Mouse (Mus musculus): ENCODE measurements around the gene Senp1. TPM values are rescaled to one million over a fixed set of nuclear protein-coding genes. Genes with fewer than 3 reads are reported as not detected.

The Senp1 gene
- polyA plus RNA-seq, 1 experiment: 43.6 TPM

DNA sequence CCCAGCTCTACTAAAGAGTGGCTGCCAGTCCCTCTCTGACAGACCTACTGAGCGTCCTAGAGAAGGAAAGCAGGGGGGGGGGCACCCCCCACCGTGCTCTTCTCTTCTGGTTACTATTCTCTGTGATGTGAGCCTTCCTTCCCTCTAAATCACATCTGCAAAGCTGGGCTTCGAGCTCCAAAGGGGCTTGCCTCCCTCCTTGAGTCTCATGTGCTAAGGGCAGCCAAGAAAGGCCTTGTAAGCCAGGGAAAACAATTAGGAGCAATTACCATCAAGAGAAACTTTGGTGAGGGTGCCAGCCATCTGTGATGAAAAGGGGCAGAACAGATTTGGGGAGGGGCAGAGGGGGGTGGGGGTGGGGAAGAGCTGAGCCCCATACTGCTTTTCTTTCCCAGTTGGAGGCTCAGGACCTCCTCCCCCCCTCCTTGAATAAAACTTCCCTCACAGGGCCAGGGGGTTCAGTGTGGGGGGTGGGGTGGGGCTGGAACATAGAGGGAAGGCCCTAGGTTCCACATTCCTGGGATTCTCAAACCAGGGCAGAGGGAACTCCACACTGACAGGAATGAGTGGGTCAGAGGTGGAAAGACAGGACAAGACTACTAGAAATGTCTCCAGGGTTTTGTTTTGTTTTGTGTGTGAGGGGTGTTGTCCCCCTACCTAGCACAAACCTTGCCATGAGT, 58.3 kb downstream of the Senp1 start:
- 71% methylated on average over 3 of the region's 3 CpGs for WGBS
- TF ChIP-seq CTCF (IDR thresholded peaks at IDR 0.05; ENCODE audit: borderline replicate concordance, control insufficient read depth, extremely low read depth, insufficient read depth, low read length, poor library complexity) (no peak), POLR2A (IDR thresholded peaks at IDR 0.05; ENCODE audit: control insufficient read depth, extremely low read depth, insufficient read depth, low read length, poor library complexity) (no peak)

DNA sequence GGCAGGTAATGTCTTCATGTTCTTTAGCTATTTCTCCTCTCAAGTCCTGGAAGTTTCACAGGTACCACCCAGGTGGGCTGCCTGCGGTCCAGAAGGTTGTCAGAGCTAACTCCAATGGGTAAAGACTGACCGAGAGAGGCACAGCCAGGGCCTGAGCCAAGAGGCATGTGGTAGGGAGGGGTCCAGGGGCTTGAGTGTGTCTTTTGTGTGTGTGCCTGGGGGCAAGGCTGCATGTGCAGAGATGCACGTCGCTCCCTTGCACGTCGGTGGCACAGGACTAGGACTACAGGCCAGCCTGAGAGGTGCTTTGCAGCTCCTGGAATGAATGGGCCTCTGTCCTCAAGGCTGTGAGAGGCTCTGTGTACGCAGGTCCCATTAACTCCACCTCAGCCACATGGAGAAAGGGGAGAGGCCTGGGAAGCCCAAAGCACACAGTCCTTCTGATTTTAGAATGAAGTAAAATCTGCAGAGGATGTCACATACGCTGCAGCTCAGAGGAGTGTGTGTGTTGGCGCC, 60.3 kb downstream of the Senp1 start:
- 96% methylated on average over 9 of the region's 9 CpGs for WGBS
- no peak overlapping the region for H3K4me3 ChIP-seq (ENCODE audit: control insufficient read depth, insufficient read depth, low read length)
- H3K27me3 ChIP-seq (ENCODE audit: control insufficient read depth, insufficient read depth, low read length): no peaks in the 10 kb centered on the region
- no peak for DNase-seq
- H3K27ac ChIP-seq (ENCODE audit: control insufficient read depth, insufficient read depth, low read length): no peak overlapping the region
- TF ChIP-seq POLR2A (IDR thresholded peaks at IDR 0.05; ENCODE audit: control insufficient read depth, extremely low read depth, insufficient read depth, low read length, poor library complexity): no peak
- TF ChIP-seq CTCF (IDR thresholded peaks at IDR 0.05; ENCODE audit: borderline replicate concordance, control insufficient read depth, extremely low read depth, insufficient read depth, low read length, poor library complexity): no peak
- H3K4me1 ChIP-seq (replicated peaks; ENCODE audit: control insufficient read depth, insufficient read depth, low read length): no peaks in the 10 kb centered on the region
- H3K36me3 ChIP-seq (ENCODE audit: control insufficient read depth, insufficient read depth, low read length): peaks cover 14% of the 10 kb centered on the region

More for the DNA sequence above, 58.3 kb downstream of the Senp1 start:
- Histone ChIP-seq H3K27ac (ENCODE audit: control insufficient read depth, insufficient read depth, low read length) (no peak overlapping the region), H3K4me3 (ENCODE audit: control insufficient read depth, insufficient read depth, low read length) (no peak overlapping the region), H3K27me3 (ENCODE audit: control insufficient read depth, insufficient read depth, low read length) (no peaks in the 10 kb centered on the region), H3K36me3 (ENCODE audit: control insufficient read depth, insufficient read depth, low read length) (peaks cover 28% of the 10 kb centered on the region), H3K4me1 (replicated peaks; ENCODE audit: control insufficient read depth, insufficient read depth, low read length) (no peaks in the 10 kb centered on the region)
- DNase-seq: no peak

DNA sequence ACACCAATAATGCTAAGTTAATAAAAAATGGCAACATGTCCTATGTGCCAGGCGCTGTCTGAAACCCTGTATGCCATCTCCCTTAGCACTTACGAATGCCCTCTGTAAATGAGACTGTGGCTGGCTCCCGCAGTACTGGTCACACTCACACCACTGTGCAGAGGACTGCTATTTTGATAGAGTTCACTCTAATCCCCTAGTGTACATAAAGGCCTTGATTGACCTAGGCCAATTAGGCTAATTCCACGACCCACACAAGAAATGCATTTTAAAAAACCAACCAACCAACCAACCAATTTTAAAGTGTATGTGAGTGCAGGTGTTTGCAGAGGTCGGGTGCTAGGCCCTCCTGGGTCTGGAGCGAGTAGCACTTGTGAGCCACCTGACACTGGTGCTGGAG, 63.7 kb downstream of the Senp1 start:
- DNase-seq: no peak
- WGBS: 89% methylated on average over 6 of the region's 6 CpGs
- H3K4me1 ChIP-seq (replicated peaks; ENCODE audit: control insufficient read depth, insufficient read depth, low read length): no peaks in the 10 kb centered on the region
- H3K4me3 ChIP-seq (ENCODE audit: control insufficient read depth, insufficient read depth, low read length): no peak overlapping the region
- TF ChIP-seq POLR2A (IDR thresholded peaks at IDR 0.05; ENCODE audit: control insufficient read depth, extremely low read depth, insufficient read depth, low read length, poor library complexity) (no peak), CTCF (IDR thresholded peaks at IDR 0.05; ENCODE audit: borderline replicate concordance, control insufficient read depth, extremely low read depth, insufficient read depth, low read length, poor library complexity) (no peak)
- no peaks in the 10 kb centered on the region for H3K36me3 ChIP-seq (ENCODE audit: control insufficient read depth, insufficient read depth, low read length)
- H3K27ac ChIP-seq (ENCODE audit: control insufficient read depth, insufficient read depth, low read length): no peak overlapping the region
- H3K27me3 ChIP-seq (ENCODE audit: control insufficient read depth, insufficient read depth, low read length): no peaks in the 10 kb centered on the region

DNA sequence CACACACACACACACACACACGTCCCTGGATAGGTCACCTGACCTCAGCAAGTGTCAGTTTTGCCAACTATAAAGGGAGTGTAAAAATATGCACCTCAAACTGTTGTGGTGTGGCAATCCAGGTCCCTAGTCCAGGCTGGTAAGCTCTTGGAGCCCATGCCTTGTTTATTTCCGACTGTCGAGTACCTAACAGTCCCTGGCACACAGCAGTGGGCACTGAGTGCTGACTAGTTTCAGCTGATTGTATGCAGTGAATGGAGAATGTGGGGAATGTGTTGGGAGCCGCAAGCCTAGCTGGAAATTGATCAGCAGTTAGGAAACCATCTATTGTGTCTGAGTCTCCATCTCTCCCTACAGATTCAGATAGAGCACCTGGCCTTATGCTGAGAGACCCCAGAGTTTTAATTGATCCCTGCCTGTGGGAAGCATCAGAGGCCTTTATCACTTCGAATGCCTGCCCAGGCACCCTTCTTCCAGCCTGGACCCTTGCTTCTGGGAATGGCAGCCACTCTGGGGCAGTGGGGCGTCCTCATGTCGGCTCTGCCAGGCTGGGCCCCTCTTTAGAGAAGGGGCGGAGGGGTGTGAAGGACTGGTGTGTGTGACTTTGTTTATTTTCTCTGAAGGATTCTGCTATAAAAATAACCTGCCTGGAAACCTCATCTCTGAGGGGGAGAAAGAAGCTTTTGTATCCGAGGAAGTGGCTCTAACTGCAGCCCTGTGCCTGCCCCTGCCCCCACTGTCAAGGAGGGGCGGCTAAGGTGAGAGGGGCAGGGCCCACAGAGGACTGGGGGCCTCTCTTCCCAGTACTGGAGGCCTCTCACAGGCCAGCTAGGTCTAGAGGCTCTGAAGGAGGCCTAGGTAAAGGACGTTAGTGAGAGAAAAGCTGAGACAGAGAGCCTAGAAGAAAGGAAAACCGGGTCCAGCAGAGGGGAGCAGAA, 66.3 kb downstream of the Senp1 start:
- no peaks in the 10 kb centered on the region for H3K36me3 ChIP-seq (ENCODE audit: control insufficient read depth, insufficient read depth, low read length)
- H3K27ac ChIP-seq (ENCODE audit: control insufficient read depth, insufficient read depth, low read length): no peak overlapping the region
- no peaks in the 10 kb centered on the region for H3K4me1 ChIP-seq (replicated peaks; ENCODE audit: control insufficient read depth, insufficient read depth, low read length)
- WGBS: 61% methylated on average over 12 of the region's 12 CpGs
- no peak overlapping the region for H3K4me3 ChIP-seq (ENCODE audit: control insufficient read depth, insufficient read depth, low read length)
- DNase-seq: no peak
- TF ChIP-seq POLR2A (IDR thresholded peaks at IDR 0.05; ENCODE audit: control insufficient read depth, extremely low read depth, insufficient read depth, low read length, poor library complexity) (no peak), CTCF (IDR thresholded peaks at IDR 0.05; ENCODE audit: borderline replicate concordance, control insufficient read depth, extremely low read depth, insufficient read depth, low read length, poor library complexity) (no peak)
- no peaks in the 10 kb centered on the region for H3K27me3 ChIP-seq (ENCODE audit: control insufficient read depth, insufficient read depth, low read length)

DNA sequence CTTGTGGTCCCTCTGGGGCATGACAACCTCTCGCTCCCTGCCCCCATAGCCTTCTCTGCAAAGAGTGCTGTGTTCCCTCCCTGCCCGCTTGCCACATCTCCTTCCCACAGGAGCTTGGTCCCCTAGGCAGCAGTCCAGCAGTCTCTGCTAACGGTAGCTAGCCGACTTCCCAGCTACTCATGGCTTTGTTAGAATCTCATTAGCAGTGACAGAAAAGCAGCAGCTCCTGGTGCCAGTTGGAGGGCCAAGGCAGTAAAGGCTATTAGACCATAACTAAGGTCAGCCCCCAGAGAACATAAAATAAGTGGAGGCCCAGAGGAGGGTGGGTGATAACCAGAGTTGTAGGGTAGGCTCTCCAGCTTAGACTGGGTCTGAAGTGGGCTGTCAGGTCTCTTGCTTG, 67.9 kb downstream of the Senp1 start:
- no peak for DNase-seq
- Histone ChIP-seq H3K27ac (ENCODE audit: control insufficient read depth, insufficient read depth, low read length) (no peak overlapping the region), H3K4me1 (replicated peaks; ENCODE audit: control insufficient read depth, insufficient read depth, low read length) (no peaks in the 10 kb centered on the region), H3K4me3 (ENCODE audit: control insufficient read depth, insufficient read depth, low read length) (no peak overlapping the region), H3K27me3 (ENCODE audit: control insufficient read depth, insufficient read depth, low read length) (no peaks in the 10 kb centered on the region), H3K36me3 (ENCODE audit: control insufficient read depth, insufficient read depth, low read length) (no peaks in the 10 kb centered on the region)
- TF ChIP-seq CTCF (IDR thresholded peaks at IDR 0.05; ENCODE audit: borderline replicate concordance, control insufficient read depth, extremely low read depth, insufficient read depth, low read length, poor library complexity) (no peak), POLR2A (IDR thresholded peaks at IDR 0.05; ENCODE audit: control insufficient read depth, extremely low read depth, insufficient read depth, low read length, poor library complexity) (no peak)
- 82% methylated on average over 4 of the region's 4 CpGs for WGBS

DNA sequence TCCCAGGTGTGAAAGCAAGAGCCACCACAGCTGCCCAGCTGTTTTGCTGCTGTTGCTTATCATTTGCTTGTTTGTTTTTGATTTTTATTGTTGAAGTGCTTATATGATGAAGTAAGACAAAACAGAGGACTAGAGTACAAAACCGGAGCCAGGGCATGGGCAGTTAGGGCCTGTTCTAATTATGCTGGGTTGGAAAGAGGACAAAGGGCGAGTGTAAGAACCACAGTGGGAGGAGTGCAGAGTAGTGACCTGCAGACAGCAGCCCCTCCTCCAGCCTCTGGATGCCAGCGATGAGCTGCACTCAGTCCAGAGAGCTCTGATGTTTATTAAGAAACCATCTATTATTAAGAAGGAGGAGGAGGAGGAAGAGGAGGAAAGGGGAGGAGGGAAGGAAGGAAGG, 70.4 kb downstream of the Senp1 start:
- TF ChIP-seq CTCF (IDR thresholded peaks at IDR 0.05; ENCODE audit: borderline replicate concordance, control insufficient read depth, extremely low read depth, insufficient read depth, low read length, poor library complexity) (no peak), POLR2A (IDR thresholded peaks at IDR 0.05; ENCODE audit: control insufficient read depth, extremely low read depth, insufficient read depth, low read length, poor library complexity) (no peak)
- no peak for DNase-seq
- H3K4me3 ChIP-seq (ENCODE audit: control insufficient read depth, insufficient read depth, low read length): no peak overlapping the region
- H3K27ac ChIP-seq (ENCODE audit: control insufficient read depth, insufficient read depth, low read length): no peak overlapping the region
- no peaks in the 10 kb centered on the region for H3K4me1 ChIP-seq (replicated peaks; ENCODE audit: control insufficient read depth, insufficient read depth, low read length)
- H3K27me3 ChIP-seq (ENCODE audit: control insufficient read depth, insufficient read depth, low read length): no peaks in the 10 kb centered on the region
- WGBS: 82% methylated on average over 3 of the region's 3 CpGs
- H3K36me3 ChIP-seq (ENCODE audit: control insufficient read depth, insufficient read depth, low read length): no peaks in the 10 kb centered on the region

Data from thymus, adult 2 months (tissue).